Mouse (Mus musculus): ENCODE results near the gene Ccnc.

DNA sequence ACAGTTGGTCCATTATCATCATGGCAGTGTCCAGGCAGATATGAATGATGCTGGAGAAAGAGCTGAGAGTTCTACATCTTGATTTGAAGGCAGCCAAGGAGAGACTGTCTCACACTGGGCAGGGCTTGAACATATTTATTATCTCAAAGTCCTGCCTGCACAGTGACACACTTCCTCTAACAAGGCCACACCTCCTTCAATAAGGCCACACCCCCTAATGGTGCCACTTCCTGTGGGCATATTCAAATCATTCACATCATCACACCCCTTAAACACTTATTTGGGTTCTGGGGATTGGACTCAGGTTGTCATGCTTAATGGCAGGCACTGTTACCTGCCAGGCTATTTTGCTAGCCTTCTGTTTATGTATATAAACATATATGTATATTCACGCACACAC lies 44.8 kb downstream of the Ccnc start:
- TF ChIP-seq CTCF (IDR thresholded peaks at IDR 0.05; ENCODE audit: low read depth): no peak
- no peak for TF ChIP-seq EP300 (IDR thresholded peaks at IDR 0.05; ENCODE audit: low read depth)

Data from heart, postnatal 0 days (tissue).